Mouse (Mus musculus) forebrain, embryonic 13.5 days (tissue): Measurements from ENCODE around the gene Ugt1a5. TPM values are rescaled to one million over a fixed set of nuclear protein-coding genes. Genes with fewer than 3 reads are reported as not detected.
"Not testable (repeated sequence)": the region's sequence is repeated elsewhere in the genome, so short reads cannot be mapped to it uniquely, and the experiment has no call there.

Experiments
- ATAC-seq: fragments of 200-750 bp; cut with Nextera tagmentation; 2 replicates; pipeline ENCODE4 v1.8.0; 2017
- H3K27ac ChIP-seq: fragments of 300-500 bp; sonication (generic); 2 replicates; pipeline ENCODE4 v1.5.1; 2015; ENCODE audit warnings: inconsistent platforms, mild to moderate bottlenecking, moderate library complexity
- H3K27me3 ChIP-seq: fragments of 300-500 bp; sonication (generic); 2 replicates; pipeline ENCODE4 v1.6.1; 2015; ENCODE audit warnings: mild to moderate bottlenecking, inconsistent platforms
- H3K36me3 ChIP-seq: fragments of 300-500 bp; sonication (generic); 2 replicates; pipeline ENCODE4 v1.6.1; 2015; ENCODE audit warnings: mild to moderate bottlenecking, inconsistent platforms; ENCODE audit not compliant: poor library complexity, severe bottlenecking
- H3K4me1 ChIP-seq: fragments of 300-500 bp; sonication (generic); 2 replicates; pipeline ENCODE4 v1.6.1; 2015; ENCODE audit warnings: inconsistent platforms
- H3K4me2 ChIP-seq: fragments of 300-500 bp; sonication (generic); 2 replicates; pipeline ENCODE4 v1.6.1; 2015; ENCODE audit warnings: inconsistent platforms, mild to moderate bottlenecking, moderate library complexity
- H3K4me3 ChIP-seq: fragments of 300-500 bp; sonication (generic); 2 replicates; pipeline ENCODE4 v1.5.1; 2015; ENCODE audit warnings: mild to moderate bottlenecking, inconsistent platforms
- H3K9ac ChIP-seq: fragments of 300-500 bp; sonication (generic); 2 replicates; pipeline ENCODE4 v1.6.1; 2015; ENCODE audit warnings: mild to moderate bottlenecking, inconsistent platforms
- H3K9me3 ChIP-seq: fragments of 300-500 bp; sonication (generic); replicated peaks from 2 replicates; pipeline ENCODE4 v1.6.1; 2016; ENCODE audit warnings: inconsistent platforms
- WGBS: fragments of 180-500 bp; shearing (Covaris S2); methylation state at CpG from one replicate; pipeline ENCODE4 v1.1.7; 2015; 5-methylcytosine and 5-hydroxymethylcytosine counted together
- polyA plus RNA-seq: library from polyadenylated mRNA; unstranded; fragments of >200 nt; fragmentation: Nextera tagmentation; extraction: Ambion mirVana; gene quantifications from 2 replicates; pipeline ENCODE4 v1.2.1, GENCODE M21; 2015

Gene Ugt1a5
- polyA plus RNA-seq: not detected in 2 replicates

- Histone ChIP-seq H3K4me3 (no peak within 1 kb of the TSS), H3K9me3 (no peaks in the 10 kb centered on the region), H3K4me1 (no peaks in the 10 kb centered on the region), H3K36me3 (no peaks in the 10 kb centered on the region), H3K4me2 (no peak within 1 kb of the TSS), H3K9ac (no peak within 1 kb of the TSS), H3K27ac (no peak within 1 kb of the TSS), H3K27me3 (no peaks in the 10 kb centered on the region)
- WGBS: 84% methylated on average over 5 of the region's 5 CpGs
- no peak for ATAC-seq
These were observed at the start of gene Ugt1a5 for GRCm38 (mm10) chr1:88165711-88166110. TSS of gene Ugt1a5 (plus strand) at chr1:88166012.

- H3K36me3 ChIP-seq, H3K27ac ChIP-seq, H3K9ac ChIP-seq, ATAC-seq, H3K4me2 ChIP-seq, H3K4me3 ChIP-seq, H3K27me3 ChIP-seq, H3K9me3 ChIP-seq, H3K4me1 ChIP-seq: not testable (repeated sequence)
- WGBS: 5% methylated on average over 4 of the region's 4 CpGs
These were observed 45.3 kb upstream of the Ugt1a5 start for GRCm38 (mm10) chr1:88120550-88120949.

GRCm38 (mm10) chr1:88121521-88121920, 44.3 kb upstream of the Ugt1a5 start:
- H3K27ac ChIP-seq, H3K9me3 ChIP-seq, H3K27me3 ChIP-seq, H3K4me2 ChIP-seq, H3K4me3 ChIP-seq, H3K9ac ChIP-seq, H3K36me3 ChIP-seq, ATAC-seq, H3K4me1 ChIP-seq: not testable (repeated sequence)
- WGBS: no CpG with 5 or more reads among the region's 1 CpGs

GRCm38 (mm10) chr1:88125827-88126360, 39.9 kb upstream of the Ugt1a5 start:
- H3K27me3 ChIP-seq, H3K36me3 ChIP-seq, ATAC-seq, H3K4me3 ChIP-seq, H3K4me2 ChIP-seq, H3K27ac ChIP-seq, H3K9me3 ChIP-seq, H3K9ac ChIP-seq, H3K4me1 ChIP-seq: not testable (repeated sequence)
- 82% methylated on average over 4 of the region's 4 CpGs for WGBS

- 88% methylated on average over 2 of the region's 2 CpGs for WGBS
- H3K9ac ChIP-seq, H3K9me3 ChIP-seq, H3K4me3 ChIP-seq, H3K4me2 ChIP-seq, H3K36me3 ChIP-seq, H3K27ac ChIP-seq, H3K27me3 ChIP-seq, H3K4me1 ChIP-seq, ATAC-seq: not testable (repeated sequence)
These were observed 36.7 kb upstream of the Ugt1a5 start for GRCm38 (mm10) chr1:88129091-88129490.

GRCm38 (mm10) chr1:88130223-88130622, 35.6 kb upstream of the Ugt1a5 start:
- not testable (repeated sequence) for H3K4me2 ChIP-seq, H3K9me3 ChIP-seq, H3K4me3 ChIP-seq, H3K27me3 ChIP-seq, ATAC-seq, H3K36me3 ChIP-seq, H3K27ac ChIP-seq, H3K9ac ChIP-seq
- WGBS: 90% methylated on average over 1 of the region's 1 CpGs
- peaks cover 11% of the 10 kb centered on the region for H3K4me1 ChIP-seq

GRCm38 (mm10) chr1:88133908-88134456, 31.8 kb upstream of the Ugt1a5 start:
- 0 out of 2 replicates have a peak, but pooled peaks have one; percentile 16 for ATAC-seq
- no peaks in the 10 kb centered on the region for H3K9me3 ChIP-seq
- no peak overlapping the region for H3K9ac ChIP-seq
- H3K4me1 ChIP-seq: peaks cover 11% of the 10 kb centered on the region
- 33% methylated on average over 3 of the region's 3 CpGs for WGBS
- no peak overlapping the region for H3K4me2 ChIP-seq
- no peaks in the 10 kb centered on the region for H3K27me3 ChIP-seq
- no peak overlapping the region for H3K4me3 ChIP-seq
- peak overlapping the region; percentile 31; the same call in 1 of the 2 replicates for H3K27ac ChIP-seq
- H3K36me3 ChIP-seq: no peaks in the 10 kb centered on the region

- H3K36me3 ChIP-seq, H3K4me2 ChIP-seq, H3K27me3 ChIP-seq, H3K4me3 ChIP-seq, H3K9me3 ChIP-seq, H3K9ac ChIP-seq: not testable (repeated sequence)
- WGBS: 43% methylated on average over 5 of the region's 5 CpGs
- peak; percentile 68 for ATAC-seq
- Histone ChIP-seq H3K27ac (peak within 1 kb of the TSS; percentile 31; the same call in 1 of the 2 replicates), H3K4me1 (peaks cover 11% of the 10 kb centered on the region)
These were observed 31.3 kb upstream of the Ugt1a5 start, which contains the start of gene Ugt1a6a for GRCm38 (mm10) chr1:88134457-88135011. TSS of gene Ugt1a6a (plus strand) at chr1:88134809.

GRCm38 (mm10) chr1:88135229-88135904, 30.4 kb upstream of the Ugt1a5 start:
- H3K9me3 ChIP-seq, H3K36me3 ChIP-seq, H3K4me3 ChIP-seq, H3K27ac ChIP-seq, H3K9ac ChIP-seq, H3K27me3 ChIP-seq, H3K4me2 ChIP-seq, ATAC-seq: not testable (repeated sequence)
- peaks cover 11% of the 10 kb centered on the region for H3K4me1 ChIP-seq
- 82% methylated on average over 5 of the region's 6 CpGs for whole genome bisulfite sequencing

GRCm38 (mm10) chr1:88136646-88137045, 29.2 kb upstream of the Ugt1a5 start:
- Histone ChIP-seq H3K9ac (no peak overlapping the region), H3K4me1 (peaks cover 11% of the 10 kb centered on the region), H3K4me3 (no peak overlapping the region), H3K36me3 (no peaks in the 10 kb centered on the region), H3K4me2 (no peak overlapping the region), H3K27ac (no peak overlapping the region), H3K9me3 (no peaks in the 10 kb centered on the region), H3K27me3 (no peaks in the 10 kb centered on the region)
- 76% methylated on average over 2 of the region's 2 CpGs for WGBS
- ATAC-seq: no peak

GRCm38 (mm10) chr1:88137264-88137663, 28.5 kb upstream of the Ugt1a5 start:
- no peaks in the 10 kb centered on the region for H3K27me3 ChIP-seq
- H3K9ac ChIP-seq: no peak overlapping the region
- no peak overlapping the region for H3K4me3 ChIP-seq
- H3K4me2 ChIP-seq: no peak overlapping the region
- H3K9me3 ChIP-seq: no peaks in the 10 kb centered on the region
- H3K36me3 ChIP-seq: no peaks in the 10 kb centered on the region
- H3K4me1 ChIP-seq: peaks cover 11% of the 10 kb centered on the region
- H3K27ac ChIP-seq: no peak overlapping the region
- 86% methylated on average over 3 of the region's 3 CpGs for WGBS
- ATAC-seq: no peak

GRCm38 (mm10) chr1:88138145-88138544, 27.7 kb upstream of the Ugt1a5 start:
- no peaks in the 10 kb centered on the region for H3K27me3 ChIP-seq
- H3K27ac ChIP-seq: no peak overlapping the region
- H3K9ac ChIP-seq: no peak overlapping the region
- WGBS: 93% methylated on average over 1 of the region's 1 CpGs
- H3K36me3 ChIP-seq: no peaks in the 10 kb centered on the region
- H3K4me1 ChIP-seq: peaks cover 11% of the 10 kb centered on the region
- no peak for ATAC-seq
- no peaks in the 10 kb centered on the region for H3K9me3 ChIP-seq
- no peak overlapping the region for H3K4me3 ChIP-seq
- no peak overlapping the region for H3K4me2 ChIP-seq
